Mouse (Mus musculus): ENCODE results near the gene Gm11569. TPM values are rescaled to one million over a fixed set of nuclear protein-coding genes. Genes with fewer than 3 reads are reported as not detected.
"Not testable (repeated sequence)": the region's sequence is repeated elsewhere in the genome, so short reads cannot be mapped to it uniquely, and the experiment has no call there.

Gm11569 gene
- polyA plus RNA-seq, 1 experiment from 2014 or later, result not detected

GRCm38 (mm10) chr11:99778401-99778800 is 20.3 kb downstream of the Gm11569 start:
- no peak overlapping the region for H3K27ac ChIP-seq (ENCODE audit: low read length)
- 62% methylated on average over 7 of the region's 7 CpGs for WGBS
- H3K36me3 ChIP-seq (ENCODE audit: insufficient read depth, low read length), result no peaks in the 10 kb centered on the region
- no peak overlapping the region for H3K4me3 ChIP-seq (ENCODE audit: low read length)
- H3K4me1 ChIP-seq (ENCODE audit: insufficient read depth, low read length), result peaks cover 3% of the 10 kb centered on the region; the same call in 1 of the 2 replicates
- no peak overlapping the region for H3K9ac ChIP-seq (replicated peaks; ENCODE audit: low read length)
- no peaks in the 10 kb centered on the region for H3K27me3 ChIP-seq (ENCODE audit: insufficient read depth, low read length)
- no peak for ATAC-seq (ENCODE audit: low FRiP score, low TSS enrichment)
- no peaks in the 10 kb centered on the region for H3K9me3 ChIP-seq (ENCODE audit: low read length)
- no peak overlapping the region for H3K4me2 ChIP-seq (replicated peaks; ENCODE audit: low read depth, low read length)

- not testable (repeated sequence) for ATAC-seq (ENCODE audit: low FRiP score, low TSS enrichment); H3K4me3 ChIP-seq (ENCODE audit: low read length); H3K9me3 ChIP-seq (ENCODE audit: low read length); H3K4me2 ChIP-seq (replicated peaks; ENCODE audit: low read depth, low read length); H3K27ac ChIP-seq (ENCODE audit: low read length); H3K4me1 ChIP-seq (ENCODE audit: insufficient read depth, low read length); H3K9ac ChIP-seq (replicated peaks; ENCODE audit: low read length); H3K27me3 ChIP-seq (ENCODE audit: insufficient read depth, low read length); H3K36me3 ChIP-seq (ENCODE audit: insufficient read depth, low read length)
Measured at GRCm38 (mm10) chr11:99772813-99773212, 25.9 kb downstream of the Gm11569 start, which contains the start of gene Gm11595. Gene Gm11595, minus strand, starts transcription at chr11:99772913.

- no peaks in the 10 kb centered on the region for H3K9me3 ChIP-seq (ENCODE audit: low read length)
- no peak overlapping the region for H3K4me3 ChIP-seq (ENCODE audit: low read length)
- H3K27me3 ChIP-seq (ENCODE audit: insufficient read depth, low read length), result no peaks in the 10 kb centered on the region
- ATAC-seq (ENCODE audit: low FRiP score, low TSS enrichment), result no peak
- no peak overlapping the region for H3K27ac ChIP-seq (ENCODE audit: low read length)
- no peaks in the 10 kb centered on the region for H3K4me1 ChIP-seq (ENCODE audit: insufficient read depth, low read length)
- no peaks in the 10 kb centered on the region for H3K36me3 ChIP-seq (ENCODE audit: insufficient read depth, low read length)
- H3K4me2 ChIP-seq (replicated peaks; ENCODE audit: low read depth, low read length), result no peak overlapping the region
- H3K9ac ChIP-seq (replicated peaks; ENCODE audit: low read length), result no peak overlapping the region
- 70% methylated on average over 2 of the region's 2 CpGs for WGBS
Measured at GRCm38 (mm10) chr11:99768410-99768809, 30.3 kb downstream of the Gm11569 start.

GRCm38 (mm10) chr11:99758877-99759276 is 39.9 kb downstream of the Gm11569 start:
- no peak overlapping the region for H3K27ac ChIP-seq (ENCODE audit: low read length)
- H3K9ac ChIP-seq (replicated peaks; ENCODE audit: low read length), result no peak overlapping the region
- no peak overlapping the region for H3K4me3 ChIP-seq (ENCODE audit: low read length)
- H3K9me3 ChIP-seq (ENCODE audit: low read length), result no peaks in the 10 kb centered on the region
- no peak for ATAC-seq (ENCODE audit: low FRiP score, low TSS enrichment)
- no peaks in the 10 kb centered on the region for H3K27me3 ChIP-seq (ENCODE audit: insufficient read depth, low read length)
- no peaks in the 10 kb centered on the region for H3K4me1 ChIP-seq (ENCODE audit: insufficient read depth, low read length)
- H3K4me2 ChIP-seq (replicated peaks; ENCODE audit: low read depth, low read length), result no peak overlapping the region
- H3K36me3 ChIP-seq (ENCODE audit: insufficient read depth, low read length), result no peaks in the 10 kb centered on the region
- 82% methylated on average over 1 of the region's 1 CpGs for WGBS

Other genes starting within 250 kb of the Gm11569 start
- gene Krtap3-3, start 248.1 kb downstream of the Gm11569 start, polyA plus RNA-seq (2015; fragmentation: Nextera tagmentation; extraction: Ambion mirVana), result not detected in 2 replicates
- gene Krtap3-2, start 242.1 kb downstream of the Gm11569 start, polyA plus RNA-seq (2015; fragmentation: Nextera tagmentation; extraction: Ambion mirVana), result not detected in 2 replicates
- not detected in 2 replicates for gene Gm11939, start 239.5 kb downstream of the Gm11569 start, polyA plus RNA-seq (2015; fragmentation: Nextera tagmentation; extraction: Ambion mirVana)
- not detected in 2 replicates for gene Krtap3-1, start 232.3 kb downstream of the Gm11569 start, polyA plus RNA-seq (2015; fragmentation: Nextera tagmentation; extraction: Ambion mirVana)
- not detected in 2 replicates for gene Krtap1-5, start 217.9 kb downstream of the Gm11569 start, polyA plus RNA-seq (2015; fragmentation: Nextera tagmentation; extraction: Ambion mirVana)
- gene Krtap1-4, start 215.3 kb downstream of the Gm11569 start, polyA plus RNA-seq (2015; fragmentation: Nextera tagmentation; extraction: Ambion mirVana), result not detected in 2 replicates
- not detected in 2 replicates for gene Krtap1-3, start 207.6 kb downstream of the Gm11569 start, polyA plus RNA-seq (2015; fragmentation: Nextera tagmentation; extraction: Ambion mirVana)
- gene Krtap9-3, start 200.8 kb downstream of the Gm11569 start, polyA plus RNA-seq (2015; fragmentation: Nextera tagmentation; extraction: Ambion mirVana), result not detected in 2 replicates
- gene Gm11938, start 195.6 kb downstream of the Gm11569 start, polyA plus RNA-seq (2015; fragmentation: Nextera tagmentation; extraction: Ambion mirVana), result not detected in 2 replicates
- not detected in 2 replicates for gene Gm11937, start 188.7 kb downstream of the Gm11569 start, polyA plus RNA-seq (2015; fragmentation: Nextera tagmentation; extraction: Ambion mirVana)
- gene Krtap2-4, start 184.1 kb downstream of the Gm11569 start, polyA plus RNA-seq (2015; fragmentation: Nextera tagmentation; extraction: Ambion mirVana), result not detected in 2 replicates
- gene Gm11562, start 178.5 kb downstream of the Gm11569 start, polyA plus RNA-seq (2015; fragmentation: Nextera tagmentation; extraction: Ambion mirVana), result not detected in 2 replicates
- not detected in 2 replicates for gene Krtap4-1, start 170.7 kb downstream of the Gm11569 start, polyA plus RNA-seq (2015; fragmentation: Nextera tagmentation; extraction: Ambion mirVana)
- not detected in 2 replicates for gene Krtap4-2, start 163.8 kb downstream of the Gm11569 start, polyA plus RNA-seq (2015; fragmentation: Nextera tagmentation; extraction: Ambion mirVana)
- gene Krtap4-7, start 154.8 kb downstream of the Gm11569 start, polyA plus RNA-seq (2015; fragmentation: Nextera tagmentation; extraction: Ambion mirVana), result not detected in 2 replicates
- not detected in 2 replicates for gene Gm11555, start 148.7 kb downstream of the Gm11569 start, polyA plus RNA-seq (2015; fragmentation: Nextera tagmentation; extraction: Ambion mirVana)
- not detected in 2 replicates for gene Gm11563, start 140.0 kb downstream of the Gm11569 start, polyA plus RNA-seq (2015; fragmentation: Nextera tagmentation; extraction: Ambion mirVana)
- not detected in 2 replicates for gene Krtap4-6, start 133.0 kb downstream of the Gm11569 start, polyA plus RNA-seq (2015; fragmentation: Nextera tagmentation; extraction: Ambion mirVana)
- not detected in 2 replicates for gene Gm14190, start 108.2 kb downstream of the Gm11569 start, polyA plus RNA-seq (2015; fragmentation: Nextera tagmentation; extraction: Ambion mirVana)
- not detected in 2 replicates for gene Gm14180, start 64.6 kb downstream of the Gm11569 start, polyA plus RNA-seq (2015; fragmentation: Nextera tagmentation; extraction: Ambion mirVana)
- not detected in 2 replicates for gene Gm11595, start 26.0 kb downstream of the Gm11569 start, polyA plus RNA-seq (2015; fragmentation: Nextera tagmentation; extraction: Ambion mirVana)
- gene Krtap4-8, start 18.2 kb downstream of the Gm11569 start, polyA plus RNA-seq (2015; fragmentation: Nextera tagmentation; extraction: Ambion mirVana), result not detected in 2 replicates
- gene Krtap4-9, start 13.7 kb downstream of the Gm11569 start, polyA plus RNA-seq (2015; fragmentation: Nextera tagmentation; extraction: Ambion mirVana), result not detected in 2 replicates
- not detected in 2 replicates for gene Gm11596, start 5.5 kb downstream of the Gm11569 start, polyA plus RNA-seq (2015; fragmentation: Nextera tagmentation; extraction: Ambion mirVana)
- gene Gm11554, start 5.5 kb upstream of the Gm11569 start, polyA plus RNA-seq (2015; fragmentation: Nextera tagmentation; extraction: Ambion mirVana), result not detected in 2 replicates
- gene Krtap4-13, start 11.0 kb upstream of the Gm11569 start, polyA plus RNA-seq (2015; fragmentation: Nextera tagmentation; extraction: Ambion mirVana), result not detected in 2 replicates
- not detected in 2 replicates for gene Gm11564, start 16.7 kb upstream of the Gm11569 start, polyA plus RNA-seq (2015; fragmentation: Nextera tagmentation; extraction: Ambion mirVana)
- not detected in 2 replicates for gene 2300003K06Rik, start 39.1 kb upstream of the Gm11569 start, polyA plus RNA-seq (2015; fragmentation: Nextera tagmentation; extraction: Ambion mirVana)
- not detected in 2 replicates for gene Krtap4-16, start 52.7 kb upstream of the Gm11569 start, polyA plus RNA-seq (2015; fragmentation: Nextera tagmentation; extraction: Ambion mirVana)
- gene Gm11568, start 59.0 kb upstream of the Gm11569 start, polyA plus RNA-seq (2015; fragmentation: Nextera tagmentation; extraction: Ambion mirVana), result not detected in 2 replicates
- gene Gm11559, start 65.5 kb upstream of the Gm11569 start, polyA plus RNA-seq (2015; fragmentation: Nextera tagmentation; extraction: Ambion mirVana), result not detected in 2 replicates
- not detected in 2 replicates for gene Krtap9-1, start 74.5 kb upstream of the Gm11569 start, polyA plus RNA-seq (2015; fragmentation: Nextera tagmentation; extraction: Ambion mirVana)
- gene Gm11567, start 80.3 kb upstream of the Gm11569 start, polyA plus RNA-seq (2015; fragmentation: Nextera tagmentation; extraction: Ambion mirVana), result not detected in 2 replicates
- gene Krtap31-1, start 109.0 kb upstream of the Gm11569 start, polyA plus RNA-seq (2015; fragmentation: Nextera tagmentation; extraction: Ambion mirVana), result not detected in 2 replicates
- not detected in 2 replicates for gene Gm11565, start 115.8 kb upstream of the Gm11569 start, polyA plus RNA-seq (2015; fragmentation: Nextera tagmentation; extraction: Ambion mirVana)
- gene Krtap31-2, start 137.4 kb upstream of the Gm11569 start, polyA plus RNA-seq (2015; fragmentation: Nextera tagmentation; extraction: Ambion mirVana), result not detected in 2 replicates
- not detected in 2 replicates for gene Krtap9-5, start 149.5 kb upstream of the Gm11569 start, polyA plus RNA-seq (2015; fragmentation: Nextera tagmentation; extraction: Ambion mirVana)
- gene Krtap29-1, start 180.1 kb upstream of the Gm11569 start, polyA plus RNA-seq (2015; fragmentation: Nextera tagmentation; extraction: Ambion mirVana), result not detected in 2 replicates
- gene Krtap16-1, start 187.7 kb upstream of the Gm11569 start, polyA plus RNA-seq (2015; fragmentation: Nextera tagmentation; extraction: Ambion mirVana), result not detected in 2 replicates
- not detected in 2 replicates for gene Krtap17-1, start 195.1 kb upstream of the Gm11569 start, polyA plus RNA-seq (2015; fragmentation: Nextera tagmentation; extraction: Ambion mirVana)
- gene Krt33a, start 217.3 kb upstream of the Gm11569 start, polyA plus RNA-seq (2015; fragmentation: Nextera tagmentation; extraction: Ambion mirVana), result not detected in 2 replicates
- gene Krt33b, start 230.9 kb upstream of the Gm11569 start, polyA plus RNA-seq (2015; fragmentation: Nextera tagmentation; extraction: Ambion mirVana), result 0.10 TPM in 1 of 2 replicates, not detected in the other
- gene Krt34, start 242.6 kb upstream of the Gm11569 start, polyA plus RNA-seq (2015; fragmentation: Nextera tagmentation; extraction: Ambion mirVana), result not detected in 2 replicates